8 mouse cellular contexts compared by ENCODE assay signal in genomic region chr8:111338370-111339208, GRCm38 (mm10). TPM values are rescaled to one million over a fixed set of nuclear protein-coding genes. Genes with fewer than 3 reads are reported as not detected.
A peak's percentile ranks its signal among the peaks of the same experiment; 100 is the strongest.
DNase-seq lines count a peak whose midpoint lies in the region; ATAC-seq and TF ChIP-seq lines count a peak whose summit lies in the region.

No protein-coding gene starts in this region.

- peak overlapping the region; percentile 82 for H3K27ac ChIP-seq in heart, adult 2 months
- H3K27ac ChIP-seq in MEL (ENCODE audit: control insufficient read depth, low read depth, low read length): peak overlapping the region; percentile 83
- no peak overlapping the region for H3K27ac ChIP-seq in hindbrain, embryonic 12.5 days

- peak overlapping the region; percentile 63 for H3K4me2 ChIP-seq in hindbrain, embryonic 12.5 days (replicated peaks)

- TF ChIP-seq CTCF in heart, adult 2 months (IDR thresholded peaks at IDR 0.05): no peak
- TF ChIP-seq CTCF in MEL (IDR thresholded peaks at IDR 0.05 in 2 of 3, conservative IDR thresholded peaks at IDR 0.05 in 1 of 3; ENCODE audit: control insufficient read depth in 1 of 3, insufficient read depth in 1 of 3, low read depth in 2 of 3, low read length in 3 of 3, poor library complexity in 1 of 3, severe bottlenecking in 1 of 3): no peak

- peak in 1 of 2 experiments; percentile 14 for DNase-seq in heart, adult 2 months
- no peak for DNase-seq in heart, adult 9 months (ENCODE audit: low spot score in 2 of 2)
- peak; percentile 83 for DNase-seq in MEL (ENCODE audit: low read depth, low spot score)
- DNase-seq in ovary, postnatal 36 days (ENCODE audit: low spot score): no peak
- DNase-seq in left cerebral cortex, adult 11 months (ENCODE audit: low spot score): no peak
- DNase-seq in layer of hippocampus, adult 8-10 months (ENCODE audit: low spot score in 2 of 2): no peak

- H3K27me3 ChIP-seq in heart, adult 2 months (ENCODE audit: control insufficient read depth, insufficient read depth, low read length): no peaks in the 10 kb centered on the region
- no peaks in the 10 kb centered on the region for H3K27me3 ChIP-seq in MEL (ENCODE audit: control insufficient read depth in 1 of 2, insufficient read depth in 2 of 2, low read length in 2 of 2)
- peaks cover 29% of the 10 kb centered on the region for H3K27me3 ChIP-seq in hindbrain, embryonic 12.5 days
- H3K27me3 ChIP-seq in megakaryocyte, embryonic 14.5 days (replicated peaks): peaks cover 14% of the 10 kb centered on the region

- 39% methylated on average over 12 of the region's 12 CpGs for WGBS in heart, adult 2 months
- 43% methylated on average over 12 of the region's 12 CpGs for WGBS in hindbrain, embryonic 12.5 days

- 0 out of 2 replicates have a peak, but pooled peaks cover 2% of the 10 kb centered on the region for H3K4me1 ChIP-seq in heart, adult 2 months (ENCODE audit: control insufficient read depth, insufficient read depth, low read length)
- H3K4me1 ChIP-seq in MEL (ENCODE audit: control insufficient read depth in 1 of 2, insufficient read depth in 2 of 2, low read length in 2 of 2): peaks cover 4 to 16% of the 10 kb centered on the region in 2 experiments; a peak in 3 of 4 replicates
- peaks cover 8% of the 10 kb centered on the region for H3K4me1 ChIP-seq in hindbrain, embryonic 12.5 days
- peaks cover 26% of the 10 kb centered on the region for H3K4me1 ChIP-seq in megakaryocyte, embryonic 14.5 days

- no peak for TF ChIP-seq EP300 in heart, adult 2 months (IDR thresholded peaks at IDR 0.05; ENCODE audit: insufficient read depth, low read depth, low read length)
- TF ChIP-seq EP300 in MEL (IDR thresholded peaks at IDR 0.05; ENCODE audit: low read depth in 1 of 2, low read length in 2 of 2): peak; percentile 73 to 86

- H3K9me3 ChIP-seq in MEL (replicated peaks; ENCODE audit: insufficient read depth, low read length): no peaks in the 10 kb centered on the region
- no peaks in the 10 kb centered on the region for H3K9me3 ChIP-seq in hindbrain, embryonic 12.5 days (replicated peaks)
- no peaks in the 10 kb centered on the region; the same call in 1 of the 2 replicates for H3K9me3 ChIP-seq in megakaryocyte, embryonic 14.5 days

- H3K4me3 ChIP-seq in heart, adult 2 months: peak overlapping the region; percentile 76
- peak overlapping the region; percentile 74 to 79 for H3K4me3 ChIP-seq in MEL (ENCODE audit: control insufficient read depth in 1 of 2, insufficient read depth in 1 of 2, low read depth in 2 of 2, low read length in 2 of 2)
- peak overlapping the region; percentile 32 for H3K4me3 ChIP-seq in hindbrain, embryonic 12.5 days
- H3K4me3 ChIP-seq in megakaryocyte, embryonic 14.5 days (replicated peaks): peak overlapping the region; percentile 95

- ATAC-seq in hindbrain, embryonic 12.5 days (ENCODE audit: low FRiP score): no peak

- H3K79me2 ChIP-seq in heart, adult 2 months (replicated peaks; ENCODE audit: control insufficient read depth, insufficient read depth, low read length): no peaks in the 10 kb centered on the region; the same call in 1 of the 2 replicates
- H3K79me2 ChIP-seq in MEL (ENCODE audit: control insufficient read depth, insufficient read depth, low read length, poor library complexity): peaks cover 19% of the 10 kb centered on the region

- intact Hi-C loops in heart, adult 2 months (cut with DNase I): no loop called here

- no peak for TF ChIP-seq POLR2A in heart, adult 2 months (IDR thresholded peaks at IDR 0.05; ENCODE audit: insufficient read depth, low read depth, low read length)
- TF ChIP-seq POLR2A in MEL (IDR thresholded peaks at IDR 0.05; ENCODE audit: control insufficient read depth in 1 of 2, insufficient read depth in 1 of 2, low read depth in 1 of 2, low read length in 2 of 2, poor library complexity in 1 of 2): no peak

- TF ChIP-seq RAD21 in MEL (IDR thresholded peaks at IDR 0.05; ENCODE audit: low read depth, low read length): no peak

- no peak overlapping the region; the same call in 1 of the 2 replicates for H3K9ac ChIP-seq in heart, adult 2 months (ENCODE audit: low read depth, low read length)
- H3K9ac ChIP-seq in MEL (ENCODE audit: control insufficient read depth, low read depth, low read length, poor library complexity, severe bottlenecking): peak overlapping the region; percentile 81
- H3K9ac ChIP-seq in hindbrain, embryonic 12.5 days: no peak overlapping the region

- no peaks in the 10 kb centered on the region for H3K36me3 ChIP-seq in heart, adult 2 months (ENCODE audit: control insufficient read depth, insufficient read depth, low read length)
- H3K36me3 ChIP-seq in MEL (ENCODE audit: control insufficient read depth in 1 of 2, insufficient read depth in 2 of 2, low read length in 2 of 2): peaks cover 0 to 12% of the 10 kb centered on the region in 2 experiments; a peak in 2 of 4 replicates
- H3K36me3 ChIP-seq in hindbrain, embryonic 12.5 days: no peaks in the 10 kb centered on the region
- H3K36me3 ChIP-seq in megakaryocyte, embryonic 14.5 days (replicated peaks; ENCODE audit: low read length): no peaks in the 10 kb centered on the region

TF ChIP-seq in MEL, 35 proteins besides CTCF, POLR2A, EP300 and RAD21 (continues in another document):
- TF ChIP-seq ZC3H11A (IDR thresholded peaks at IDR 0.05; ENCODE audit: low read depth, low read length) (no peak; the same call in 1 of the 2 replicates), E2F4 (IDR thresholded peaks at IDR 0.05; ENCODE audit: borderline replicate concordance, low read depth, low read length) (peak; percentile 62; the same call in 1 of the 2 replicates), MYB (IDR thresholded peaks at IDR 0.05; ENCODE audit: low read depth, low read length) (peak; percentile 72; the same call in 1 of the 2 replicates), KAT2A (conservative IDR thresholded peaks at IDR 0.05; ENCODE audit: low read depth, low read length) (no peak), CHD2 (IDR thresholded peaks at IDR 0.05; ENCODE audit: low read length) (no peak), TBP (IDR thresholded peaks at IDR 0.05; ENCODE audit: low read depth, low read length) (peak; percentile 74), MAX (IDR thresholded peaks at IDR 0.05; ENCODE audit: low read length) (peak; percentile 68), BHLHE40 (IDR thresholded peaks at IDR 0.05; ENCODE audit: borderline replicate concordance, low read depth, low read length) (no peak), SIN3A (IDR thresholded peaks at IDR 0.05; ENCODE audit: low read length) (peak; percentile 51), GABPA (IDR thresholded peaks at IDR 0.05; ENCODE audit: low read depth, low read length) (no peak), ETS1 (IDR thresholded peaks at IDR 0.05; ENCODE audit: low read depth, low read length) (peak; percentile 88), JUND (IDR thresholded peaks at IDR 0.05; ENCODE audit: low read depth, low read length) (no peak), POLR2AphosphoS5 (IDR thresholded peaks at IDR 0.05; ENCODE audit: borderline replicate concordance, low read depth, low read length) (no peak), TCF12 (IDR thresholded peaks at IDR 0.05; ENCODE audit: low read depth, low read length) (peak; percentile 52; the same call in 1 of the 2 replicates), POLR2AphosphoS2 (IDR thresholded peaks at IDR 0.05; ENCODE audit: low read length) (no peak), TAL1 (IDR thresholded peaks at IDR 0.05; ENCODE audit: low read length) (no peak), SMC3 (IDR thresholded peaks at IDR 0.05; ENCODE audit: low read depth, low read length) (no peak), HCFC1 (IDR thresholded peaks at IDR 0.05; ENCODE audit: low read depth, low read length) (peak; percentile 48), ZKSCAN1 (IDR thresholded peaks at IDR 0.05; ENCODE audit: low read depth, low read length) (no peak), GATA1 (IDR thresholded peaks at IDR 0.05; ENCODE audit: low read depth, low read length) (peak; percentile 68), CHD1 (IDR thresholded peaks at IDR 0.05; ENCODE audit: low read depth, low read length) (peak; percentile 66; the same call in 1 of the 2 replicates), UBTF (IDR thresholded peaks at IDR 0.05; ENCODE audit: borderline replicate concordance, insufficient read depth, low read depth, low read length) (0 out of 2 replicates have a peak, but pooled peaks have one; percentile 7), ZNF384 (IDR thresholded peaks at IDR 0.05; ENCODE audit: low read depth, low read length) (peak; percentile 74)

RNA-seq across cellular contexts. Expression of gene Mlkl, which starts 0.6 kb away (rescaled TPM):
- 1 to 10 TPM; 2.8 TPM for total RNA-seq in heart, adult 2 months (2021)
- polyA plus RNA-seq in heart, adult 2 months (2012; rRNA removed): 1.1 and 3.3 TPM in 2 replicates
- total RNA-seq in MEL (2012; rRNA removed): 9.3 and 12.1 TPM in 2 replicates
- polyA plus RNA-seq in MEL (2012; ENCODE audit: insufficient read depth in 1 of 2, insufficient read length in 2 of 2, low read depth in 1 of 2, low replicate concordance in 2 of 2, missing spikeins in 1 of 2): 10 to 100 TPM in 1 of 2 experiments, not detected in 1; 20.1 TPM
- polyA plus RNA-seq in hindbrain, embryonic 12.5 days (2016; fragmentation: Nextera tagmentation; extraction: Ambion mirVana): 0.43 and 0.82 TPM in 2 replicates
- 3.8 TPM in 1 of 2 replicates, not detected in the other for polyA plus RNA-seq in megakaryocyte, embryonic 14.5 days (2012; ENCODE audit: insufficient read depth, low replicate concordance)
- total RNA-seq in layer of hippocampus, adult 8-10 months (2022): 1 to 10 TPM in 1 of 4 experiments, under 1 TPM in 2, not detected in 1; 0.54 to 1.2 (median 0.85) TPM

RNA-seq across cellular contexts. Expression of gene Rfwd3, which starts 38.6 kb away (rescaled TPM):
- total RNA-seq in heart, adult 2 months (2021): 10 to 100 TPM; 14.2 to 19.0 TPM
- 9.4 and 18.2 TPM in 2 replicates for polyA plus RNA-seq in heart, adult 2 months (2012; rRNA removed)
- total RNA-seq in MEL (2012; rRNA removed): 54.2 and 59.3 TPM in 2 replicates
- polyA plus RNA-seq in MEL (2012; ENCODE audit: insufficient read depth in 1 of 2, insufficient read length in 2 of 2, low read depth in 1 of 2, low replicate concordance in 2 of 2, missing spikeins in 1 of 2): 10 to 100 TPM in 1 of 2 experiments, not detected in 1; 63.2 TPM
- polyA plus RNA-seq in hindbrain, embryonic 12.5 days (2016; fragmentation: Nextera tagmentation; extraction: Ambion mirVana): 53.5 and 56.0 TPM in 2 replicates
- 0.69 TPM in 1 of 2 replicates, not detected in the other for polyA plus RNA-seq in megakaryocyte, embryonic 14.5 days (2012; ENCODE audit: insufficient read depth, low replicate concordance)
- 10 to 100 TPM; 21.7 to 24.5 (median 22.6) TPM for total RNA-seq in layer of hippocampus, adult 8-10 months (2022)

RNA-seq across cellular contexts. Expression of gene Fa2h, which starts 55.0 kb away (rescaled TPM):
- under 1 TPM in 1 of 2 experiments, not detected in 1; 0.18 TPM for total RNA-seq in heart, adult 2 months (2021)
- 0.18 and 0.29 TPM in 2 replicates for polyA plus RNA-seq in heart, adult 2 months (2012; rRNA removed)
- not detected in 2 replicates for total RNA-seq in MEL (2012; rRNA removed)
- polyA plus RNA-seq in MEL (2012; ENCODE audit: insufficient read depth in 1 of 2, insufficient read length in 2 of 2, low read depth in 1 of 2, low replicate concordance in 2 of 2, missing spikeins in 1 of 2): not detected
- 0.12 TPM in 1 of 2 replicates, not detected in the other for polyA plus RNA-seq in hindbrain, embryonic 12.5 days (2016; fragmentation: Nextera tagmentation; extraction: Ambion mirVana)
- polyA plus RNA-seq in megakaryocyte, embryonic 14.5 days (2012; ENCODE audit: insufficient read depth, low replicate concordance): not detected in 2 replicates
- 10 to 100 TPM; 22.2 to 31.0 (median 25.0) TPM for total RNA-seq in layer of hippocampus, adult 8-10 months (2022)

Comparison
In these comparisons a context has a peak if more than half of its experiments do, and no peak if none do; other contexts are left out.
1. H3K4me3 ChIP-seq: peak in every context shown above with its lines; median percentile 95 in megakaryocyte, embryonic 14.5 days; 76 in MEL; 76 in heart, adult 2 months; 32 in hindbrain, embryonic 12.5 days.